Mouse (Mus musculus) heart, adult 10 weeks (tissue): ENCODE measurements around the gene Rad50. TPM values are rescaled to one million over a fixed set of nuclear protein-coding genes. Genes with fewer than 3 reads are reported as not detected.

Experiments
- polyA plus RNA-seq: library from polyadenylated mRNA; stranded (reverse); fragments of 350-450 nt; fragmentation: Illumina TruSeq; extraction: RNeasy Lipid Tissue Mini Kit (QIAGEN cat#74804); gene quantifications from one replicate; pipeline ENCODE4 v1.2.3, GENCODE M21; 2014; ENCODE audit warnings: low read depth, low replicate concordance

Gene Rad50
- 5.3 TPM for polyA plus RNA-seq

DNA sequence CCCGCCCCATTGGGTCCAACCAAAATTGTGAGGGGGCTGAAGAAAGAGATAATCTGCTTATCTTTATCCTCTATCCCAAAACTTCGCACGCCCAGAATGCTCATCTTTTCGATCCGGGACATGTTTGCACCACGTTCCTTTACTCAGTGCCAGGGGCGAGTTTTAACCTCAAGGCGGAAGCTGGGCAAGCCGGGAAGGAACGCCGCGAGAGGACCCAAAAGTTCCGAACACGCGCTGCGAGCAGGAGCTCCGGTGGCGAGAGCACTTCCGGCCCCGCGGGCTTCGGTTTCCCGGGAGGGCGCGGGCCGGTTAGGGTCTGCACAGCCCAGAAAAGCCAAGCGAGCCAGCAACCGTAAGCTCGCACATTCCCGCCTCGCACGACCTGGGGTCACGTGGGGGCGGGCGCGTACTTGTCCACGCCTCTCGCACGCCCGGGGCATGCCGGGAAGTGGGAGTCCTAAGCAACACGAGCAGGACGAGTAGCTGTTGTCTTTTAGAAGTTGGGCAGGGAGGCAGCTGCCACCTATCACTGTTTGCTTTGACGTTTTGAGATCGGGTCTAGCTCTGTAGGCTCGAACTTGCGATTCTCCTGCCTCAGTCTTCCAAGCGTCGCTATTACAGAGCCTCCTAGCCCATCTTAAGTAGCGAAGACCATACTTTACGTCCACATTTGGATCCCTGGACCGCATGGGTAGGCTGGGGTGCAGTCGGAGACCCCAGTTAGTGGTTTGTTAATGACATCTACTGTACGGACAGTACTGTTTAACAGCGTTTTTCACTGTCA is at the start of gene Rad50:
TSS of gene Rad50 (minus strand) at position 386 of the 784 bp plus-strand sequence.

GRCm38 (mm10) chr11:53720715-53721114 is 13.6 kb upstream of the Rad50 start, which contains the start of gene Il5:
Gene Il5 (plus strand): TSS chr11:53720794.

GRCm38 (mm10) chr11:53634556-53634955 is 72.6 kb downstream of the Rad50 start, which contains the start of gene Il13:
Gene Il13 (minus strand): TSS chr11:53634702.

GRCm38 (mm10) chr11:53618619-53619198 is 88.4 kb downstream of the Rad50 start, which contains the start of gene Il4:
Gene Il4 (minus strand): TSS chr11:53618669.

Other genes with a start within 250 kb of the Rad50 start
- not detected for gene Gm9837, start 236.8 kb downstream of the Rad50 start, polyA plus RNA-seq
- gene Gm9945, start 227.2 kb downstream of the Rad50 start, polyA plus RNA-seq: not detected
- not detected for gene Sowaha, start 227.0 kb downstream of the Rad50 start, polyA plus RNA-seq
- gene Sept8, start 188.1 kb downstream of the Rad50 start, polyA plus RNA-seq: 35.5 TPM
- 10.6 TPM for gene Kif3a, start 139.9 kb downstream of the Rad50 start, polyA plus RNA-seq
- gene Il4, start 88.7 kb downstream of the Rad50 start, polyA plus RNA-seq: not detected
- gene Il13, start 72.6 kb downstream of the Rad50 start, polyA plus RNA-seq: not detected
- not detected for gene Il5, start 13.5 kb upstream of the Rad50 start, polyA plus RNA-seq
- 20.8 TPM for gene Irf1, start 62.7 kb upstream of the Rad50 start, polyA plus RNA-seq
- gene Gm17334, start 65.9 kb upstream of the Rad50 start, polyA plus RNA-seq: 1.1 TPM
- 1.5 TPM for gene Gm12216, start 151.9 kb upstream of the Rad50 start, polyA plus RNA-seq
- 23.7 TPM for gene Slc22a5, start 184.3 kb upstream of the Rad50 start, polyA plus RNA-seq